Mouse (Mus musculus): ENCODE measurements around the gene Senp6.

The Senp6 gene

GRCm38 (mm10) chr9:80171241-80171640 is 104.5 kb downstream of the Senp6 start:
- DNase-seq (ENCODE audit: low read depth, low spot score) = no peak

DNA sequence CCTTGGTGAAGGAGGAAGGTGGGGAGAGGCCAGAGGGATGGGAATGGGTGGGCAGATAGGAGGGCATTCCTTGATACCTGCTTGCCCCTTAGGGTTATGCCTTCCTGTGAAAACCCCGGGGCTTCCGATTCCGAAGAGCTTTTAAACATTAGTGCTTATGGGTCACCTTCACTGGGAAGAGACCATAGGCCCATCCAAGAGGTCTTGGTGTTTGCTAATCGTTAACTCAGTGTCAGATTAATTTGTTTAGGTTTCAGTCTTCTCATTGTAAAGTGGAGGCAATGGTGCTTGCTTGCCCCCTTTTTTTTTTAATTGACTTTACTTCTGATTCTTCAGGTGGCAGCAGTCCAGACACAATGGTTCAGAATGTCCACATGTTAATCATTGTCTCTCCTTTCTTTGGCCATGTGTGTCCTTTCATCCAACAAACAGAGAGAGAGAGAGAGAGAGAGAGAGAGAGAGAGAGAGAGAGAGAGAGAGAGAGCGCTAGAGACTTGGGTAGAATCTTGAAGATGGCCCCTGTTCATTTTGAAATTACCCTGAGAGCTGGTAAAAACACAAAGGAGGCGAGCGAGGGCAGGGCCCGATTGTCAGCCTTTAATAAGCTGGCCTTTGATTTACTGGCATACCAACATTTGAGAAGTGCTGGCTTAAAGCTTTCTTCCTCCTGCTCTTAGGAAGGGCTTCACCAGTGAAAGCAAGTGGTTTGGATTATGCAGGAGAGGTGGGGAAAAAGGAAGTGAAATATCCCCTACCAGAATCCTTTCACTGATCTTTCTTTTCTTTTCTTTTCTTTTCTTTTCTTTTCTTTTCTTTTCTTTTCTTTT is 105.9 kb downstream of the Senp6 start:
- DNase-seq (ENCODE audit: low read depth, low spot score) = no peak

- DNase-seq (ENCODE audit: low read depth, low spot score) = no peak
Measured at GRCm38 (mm10) chr9:80173629-80174028, 106.9 kb downstream of the Senp6 start.

DNA sequence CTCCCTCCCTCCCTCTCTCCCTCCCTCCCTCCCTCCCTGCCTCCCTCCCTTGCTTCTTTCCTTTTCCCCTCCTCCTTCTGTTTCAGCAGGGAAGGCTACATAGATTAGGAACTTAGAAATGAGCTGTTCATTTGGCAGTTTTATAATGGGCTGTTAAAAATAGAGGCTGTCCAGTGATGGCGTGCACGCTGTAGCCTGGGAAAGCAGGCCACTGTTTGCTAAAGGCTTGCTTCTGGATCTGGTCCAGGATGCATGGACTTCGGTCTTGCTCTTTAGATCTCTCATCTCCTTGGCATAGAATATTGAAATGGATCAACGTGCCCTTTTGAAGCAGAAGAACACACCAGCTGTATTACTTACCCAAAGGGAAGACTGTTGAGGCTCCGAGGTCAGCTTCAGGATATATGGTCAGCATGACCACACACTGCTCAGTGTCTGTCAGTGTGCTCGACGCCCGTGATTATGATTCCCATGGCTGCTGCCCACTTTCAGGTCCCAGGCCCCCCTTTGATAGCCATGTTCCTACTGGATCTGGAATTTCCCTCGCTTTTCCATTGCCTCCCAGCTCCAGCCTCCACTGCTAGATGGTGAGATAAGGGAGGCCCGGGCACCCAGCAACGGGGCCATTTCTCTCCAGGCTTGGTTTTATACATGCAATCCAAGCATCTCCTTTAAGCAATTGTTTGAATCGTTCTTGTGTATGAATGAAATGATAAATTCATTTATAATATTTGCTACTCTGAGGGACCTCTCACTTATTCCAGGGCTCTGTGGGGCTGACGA is 110.2 kb downstream of the Senp6 start:
- DNase-seq (ENCODE audit: low read depth, low spot score) = no peak

DNA sequence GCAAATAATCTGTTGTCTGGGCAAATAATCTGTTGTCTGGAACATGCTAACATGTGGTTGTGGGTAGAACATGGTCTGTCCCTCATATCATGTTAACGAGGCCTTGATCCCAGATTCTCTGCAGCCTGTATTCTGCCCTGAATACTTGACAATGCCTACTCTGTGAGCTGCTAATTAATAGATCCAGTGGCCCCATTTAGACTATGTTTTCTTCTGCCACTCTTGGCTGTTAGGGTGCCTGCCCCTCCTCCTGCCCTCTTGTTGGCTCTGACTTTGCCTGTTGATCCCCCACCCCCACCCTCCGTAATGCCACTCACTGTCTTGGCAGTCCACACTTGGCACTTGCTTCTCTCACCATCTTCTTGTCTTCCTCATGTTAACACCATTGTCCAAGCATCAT is 112.0 kb downstream of the Senp6 start:
- DNase-seq (ENCODE audit: low read depth, low spot score) = no peak

GRCm38 (mm10) chr9:80179688-80180087 is 113.0 kb downstream of the Senp6 start:
- DNase-seq (ENCODE audit: low read depth, low spot score) = no peak

DNA sequence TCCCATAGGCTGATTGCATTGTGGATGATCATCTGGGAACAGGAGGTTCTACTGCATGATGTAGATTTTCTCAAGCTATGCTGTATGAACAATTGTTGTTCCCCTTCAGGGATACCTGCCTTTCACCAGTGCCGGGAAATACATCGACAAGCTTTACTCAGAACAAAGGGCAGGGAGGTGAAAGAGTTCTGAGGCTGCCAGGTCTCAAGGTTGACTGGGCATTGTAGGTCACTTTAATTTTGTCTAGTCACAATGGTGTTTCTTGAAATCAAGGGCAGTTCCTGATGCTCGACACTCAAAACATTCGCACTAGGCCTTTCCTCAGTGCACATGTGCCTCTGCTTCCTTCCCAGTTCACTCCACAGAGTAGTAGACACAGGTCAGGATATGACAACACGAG is 114.1 kb downstream of the Senp6 start:
- no peak for DNase-seq (ENCODE audit: low read depth, low spot score)

- DNase-seq (ENCODE audit: low read depth, low spot score) = no peak
Measured at GRCm38 (mm10) chr9:80181692-80182091, 115.0 kb downstream of the Senp6 start.

- DNase-seq (ENCODE audit: low read depth, low spot score) = no peak
Measured at GRCm38 (mm10) chr9:80184138-80184537, 117.4 kb downstream of the Senp6 start.

DNA sequence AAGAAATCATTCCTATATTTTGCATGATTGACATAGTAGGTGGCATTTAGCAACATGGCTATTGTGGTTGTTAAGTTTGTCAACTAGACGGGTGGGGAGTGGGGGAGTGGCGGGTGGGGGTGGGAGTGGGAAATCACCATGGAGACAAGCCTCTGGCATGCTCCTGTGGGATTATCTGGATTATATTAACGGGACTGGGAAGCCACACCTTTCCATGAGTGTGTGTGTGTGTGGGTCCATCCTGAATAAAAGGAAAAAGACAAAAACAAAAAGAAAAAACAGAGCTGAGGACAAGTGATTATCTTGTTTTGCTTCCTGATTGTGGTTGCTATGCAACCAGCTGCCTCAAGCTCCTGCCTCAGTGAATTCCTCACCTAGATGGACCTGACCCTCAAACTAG is 119.0 kb downstream of the Senp6 start:
- no peak for DNase-seq (ENCODE audit: low read depth, low spot score)

DNA sequence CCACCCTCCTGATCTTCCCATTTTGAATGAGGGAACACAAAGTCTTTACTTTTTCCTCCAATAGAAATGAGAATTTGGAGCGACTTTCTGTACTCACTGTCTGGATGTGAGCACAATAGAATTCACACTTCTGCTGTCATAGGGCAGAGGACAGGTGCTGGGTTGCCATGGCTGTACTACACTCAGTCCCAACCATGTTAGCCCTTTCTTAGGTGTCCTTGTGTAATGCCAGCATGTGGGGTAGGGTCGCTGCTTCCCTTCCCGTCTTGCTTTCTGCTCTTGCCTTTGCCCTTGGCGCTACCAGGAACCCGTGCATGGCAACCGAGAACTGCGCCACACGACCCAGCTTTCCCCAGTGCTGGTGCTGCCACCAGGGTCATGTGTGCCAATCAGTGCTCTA is 120.0 kb downstream of the Senp6 start:
- no peak for DNase-seq (ENCODE audit: low read depth, low spot score)

DNA sequence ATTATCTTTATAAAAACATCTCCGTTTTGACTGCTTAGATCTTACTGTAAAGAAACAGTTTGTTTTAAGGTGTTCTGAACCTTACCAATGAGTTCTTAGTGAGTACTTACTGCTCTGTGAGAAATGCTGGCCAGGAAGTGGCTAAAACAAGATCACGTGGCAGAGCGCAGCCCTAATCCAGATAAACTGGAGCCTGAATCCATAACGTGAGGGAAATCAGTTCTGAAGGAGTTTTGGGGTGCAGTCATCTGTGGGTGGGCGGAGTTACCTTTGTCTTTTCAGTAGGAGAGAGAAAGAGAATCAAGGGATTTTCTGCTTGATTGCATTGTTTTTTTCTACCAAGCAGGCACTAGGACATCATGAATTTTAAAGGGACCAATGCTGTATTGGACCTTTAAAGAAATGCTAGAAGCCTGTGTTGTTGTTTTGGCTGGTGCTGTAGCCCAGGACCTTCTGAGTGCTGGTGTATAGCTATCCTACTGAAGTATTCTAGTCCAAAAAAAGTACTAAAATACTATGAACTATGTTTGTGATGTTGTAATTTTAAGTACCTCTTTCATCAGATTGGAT is 121.7 kb downstream of the Senp6 start:
- no peak for DNase-seq (ENCODE audit: low read depth, low spot score)

GRCm38 (mm10) chr9:80191240-80191639 is 124.5 kb downstream of the Senp6 start:
- no peak for DNase-seq (ENCODE audit: low read depth, low spot score)

DNA sequence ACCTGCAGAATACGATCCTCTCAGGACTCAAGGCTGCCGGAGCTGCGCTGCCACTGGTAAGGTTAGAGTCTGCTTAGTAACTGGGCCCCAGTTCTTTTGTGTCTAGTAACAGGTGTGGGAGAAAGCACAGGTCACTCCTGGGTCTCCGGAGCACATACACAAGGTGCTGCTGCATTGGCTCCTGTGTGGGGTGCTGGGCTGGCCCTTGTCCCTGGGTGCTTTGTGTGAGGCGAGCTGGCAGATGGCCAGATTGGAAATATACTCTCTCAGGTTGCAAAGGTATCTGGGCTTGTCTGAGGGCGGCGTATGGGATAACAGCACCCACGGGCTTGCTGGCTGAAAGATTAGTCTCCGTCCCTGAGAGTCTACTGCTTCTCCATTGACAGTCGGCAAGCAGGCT is 125.6 kb downstream of the Senp6 start:
- DNase-seq (ENCODE audit: low read depth, low spot score) = no peak

GRCm38 (mm10) chr9:80194446-80194845 is 127.7 kb downstream of the Senp6 start:
- DNase-seq (ENCODE audit: low read depth, low spot score) = no peak

All from CD4-positive helper T cell, adult 2 months (primary cell).